Mouse (Mus musculus) gastrocnemius, adult 18-20 months (tissue): ENCODE measurements at regions not wholly inside any gene's neighbourhood (a gene's known extent, or its start where the extent isn't known, plus 50 kb on each side); places are given as distances from the start of the nearest gene placed in this dataset.

Experiments used
- DNase-seq: peaks from one replicate; pipeline ENCODE4 v3.0.0; 2021; ENCODE audit warnings: low spot score

GRCm38 (mm10) chr3:100401080-100401479 is 88.0 kb downstream of the Tent5c start:
- no peak for DNase-seq

GRCm38 (mm10) chr3:100397491-100397890 is 91.6 kb downstream of the Tent5c start:
- no peak for DNase-seq

- peak; percentile 36 for DNase-seq
Observed at GRCm38 (mm10) chr3:100394911-100395604, 94.1 kb downstream of the Tent5c start.

GRCm38 (mm10) chr3:100393956-100394355 is 95.2 kb downstream of the Tent5c start:
- DNase-seq, result no peak

GRCm38 (mm10) chr3:100382181-100382580 is 106.9 kb downstream of the Tent5c start:
- DNase-seq, result no peak

GRCm38 (mm10) chr3:100381363-100381762 is 107.8 kb downstream of the Tent5c start:
- DNase-seq, result no peak

GRCm38 (mm10) chr3:100376162-100376561 is 113.0 kb downstream of the Tent5c start:
- no peak for DNase-seq

- no peak for DNase-seq
Observed at GRCm38 (mm10) chr3:100366884-100367840, 122.0 kb downstream of the Tent5c start.

GRCm38 (mm10) chr3:100366447-100366846 is 122.7 kb downstream of the Tent5c start:
- no peak for DNase-seq

GRCm38 (mm10) chr3:100365354-100365945 is 123.7 kb downstream of the Tent5c start:
- DNase-seq, result no peak

- no peak for DNase-seq
Observed at GRCm38 (mm10) chr3:100364706-100365105, 124.4 kb downstream of the Tent5c start.

- no peak for DNase-seq
Observed at GRCm38 (mm10) chr3:100362983-100363382, 126.1 kb downstream of the Tent5c start.

GRCm38 (mm10) chr3:100360019-100360418 is 129.1 kb downstream of the Tent5c start:
- no peak for DNase-seq

GRCm38 (mm10) chr3:100359036-100359435 is 130.1 kb downstream of the Tent5c start:
- DNase-seq, result peak; percentile 30

- no peak for DNase-seq
Observed at GRCm38 (mm10) chr3:100333478-100333877, 155.6 kb downstream of the Tent5c start.

GRCm38 (mm10) chr3:100318357-100318756 is 156.2 kb upstream of the Wdr3 start:
- DNase-seq, result no peak

GRCm38 (mm10) chr3:100287818-100288217 is 125.6 kb upstream of the Wdr3 start:
- no peak for DNase-seq

- DNase-seq, result no peak
Observed at GRCm38 (mm10) chr3:100266976-100267375, 104.8 kb upstream of the Wdr3 start.

GRCm38 (mm10) chr3:100264991-100265390 is 102.8 kb upstream of the Wdr3 start:
- DNase-seq, result no peak
